Mouse (Mus musculus) gastrocnemius, postnatal 10 days (tissue): ENCODE measurements at regions not wholly inside any gene's neighbourhood (a gene's known extent, or its start where the extent isn't known, plus 50 kb on each side); places are given as distances from the start of the nearest gene placed in this dataset.

ENCODE experiments used
- DNase-seq: peaks from one replicate; pipeline ENCODE4 v3.0.0; 2021; ENCODE audit warnings: mixed read lengths

DNA sequence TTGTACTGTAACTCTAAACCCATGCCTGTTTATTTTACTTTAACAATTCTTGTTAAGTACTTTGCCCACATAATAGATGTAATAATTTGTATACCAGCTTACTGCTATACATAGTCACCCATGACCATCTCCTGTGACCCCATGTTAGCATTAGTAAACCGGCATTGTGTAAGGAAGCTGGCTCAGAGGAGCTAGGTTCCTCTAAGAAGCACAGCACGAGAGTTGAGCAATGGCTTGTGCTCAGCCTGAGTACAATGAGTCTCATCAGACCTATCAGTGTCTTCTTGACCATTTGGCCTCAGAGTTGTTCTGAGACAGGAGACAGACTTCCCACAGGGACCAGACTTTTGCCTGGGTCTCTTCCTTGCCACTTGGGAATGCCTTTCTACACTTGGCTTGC is 279.6 kb downstream of the Maf start:
- no peak for DNase-seq

DNA sequence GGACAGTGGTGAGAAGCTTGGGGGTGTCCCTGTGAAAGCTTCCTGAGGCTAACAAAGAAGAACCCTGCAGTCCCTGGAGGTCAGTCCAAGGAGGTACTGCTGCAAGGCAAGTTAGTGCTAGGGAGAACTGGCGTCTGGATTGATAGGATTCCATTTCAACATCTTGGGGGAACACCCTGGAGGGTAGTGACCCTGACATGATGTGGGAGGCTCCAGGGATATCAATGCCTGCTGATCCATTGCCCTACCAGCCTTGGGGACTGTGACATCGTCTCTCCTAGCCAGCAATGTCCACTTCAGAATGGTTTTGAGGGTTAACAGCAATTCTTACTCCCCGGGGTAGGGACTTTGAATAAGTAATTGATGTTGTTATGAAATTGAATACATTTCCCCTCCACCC is 280.1 kb downstream of the Maf start:
- DNase-seq, result no peak

DNA sequence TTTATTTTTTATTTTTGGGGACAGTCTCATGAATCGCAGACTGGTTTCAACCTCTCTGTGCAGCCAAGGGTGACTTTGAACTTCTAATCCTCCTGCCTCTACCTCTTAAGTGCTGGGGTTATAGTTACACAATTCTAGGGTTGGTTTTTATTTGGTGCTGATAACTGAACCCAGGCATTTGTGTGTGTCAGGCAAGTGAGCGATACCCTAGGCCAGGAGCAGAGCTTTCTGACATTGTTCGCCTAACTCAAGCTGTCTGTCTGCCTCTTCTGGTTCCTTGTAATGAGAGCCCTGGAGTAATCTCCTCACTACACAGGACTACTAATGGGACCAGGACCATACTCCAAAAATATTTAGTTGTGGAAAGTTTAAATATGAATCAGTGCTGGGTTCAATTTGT is 281.1 kb downstream of the Maf start:
- DNase-seq, result no peak

DNA sequence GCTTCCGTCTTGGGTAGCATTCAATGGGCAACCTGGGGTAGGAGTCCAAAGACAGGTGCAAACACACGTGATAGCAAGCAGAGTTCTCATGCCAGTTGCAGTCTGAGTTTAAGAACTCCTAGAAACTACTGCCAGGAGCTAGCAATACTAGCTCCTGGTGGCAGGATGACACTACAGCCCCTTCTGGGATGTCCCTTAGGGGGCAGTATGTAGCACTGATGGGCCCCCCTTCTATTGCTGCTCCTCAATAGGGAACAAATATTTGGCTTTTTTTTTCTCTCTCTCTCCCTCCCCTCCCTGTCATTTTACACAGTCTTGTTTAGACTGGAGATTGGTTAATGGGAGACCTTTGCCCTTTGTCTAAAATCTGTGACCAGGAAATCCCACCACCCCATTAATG is 282.2 kb downstream of the Maf start:
- DNase-seq, result no peak

DNA sequence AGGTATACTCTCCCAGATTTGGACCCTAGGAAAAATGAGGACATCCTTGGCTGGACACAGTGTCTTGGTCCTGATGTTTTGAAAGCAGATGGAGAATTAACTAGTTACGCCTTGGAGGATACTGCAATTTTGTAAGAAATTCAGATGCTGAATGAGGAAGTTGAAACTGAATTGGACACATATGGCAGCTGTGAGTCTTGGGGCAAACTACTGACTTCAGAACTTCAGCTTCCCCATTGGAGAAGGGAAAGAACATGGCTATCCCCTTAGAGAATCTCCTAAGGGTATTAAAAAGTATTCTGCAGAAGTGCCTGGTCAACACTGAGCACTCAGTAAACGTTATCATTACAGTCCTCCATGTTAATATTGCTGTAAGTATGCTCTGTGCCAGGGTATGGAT is 283.9 kb downstream of the Maf start:
- DNase-seq, result no peak

DNA sequence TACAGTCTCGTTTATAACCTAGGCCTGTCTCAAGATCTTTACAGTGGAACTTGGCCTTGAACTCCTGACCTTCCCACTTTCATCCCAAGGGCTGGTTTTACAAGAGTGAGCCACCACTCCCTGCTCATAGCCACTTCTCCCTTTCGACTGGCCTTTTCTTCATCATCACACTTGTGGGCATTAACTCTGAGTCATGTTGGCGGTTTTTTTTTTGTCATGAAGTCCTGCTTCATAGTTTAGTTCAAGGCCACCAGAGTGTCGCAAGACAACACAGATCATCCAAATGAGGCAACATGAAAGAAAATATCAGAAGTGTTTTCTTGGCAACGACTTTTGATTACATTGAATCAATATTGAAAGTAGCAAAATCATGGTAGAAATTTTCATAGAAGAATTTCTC is 284.5 kb downstream of the Maf start:
- DNase-seq, result no peak

DNA sequence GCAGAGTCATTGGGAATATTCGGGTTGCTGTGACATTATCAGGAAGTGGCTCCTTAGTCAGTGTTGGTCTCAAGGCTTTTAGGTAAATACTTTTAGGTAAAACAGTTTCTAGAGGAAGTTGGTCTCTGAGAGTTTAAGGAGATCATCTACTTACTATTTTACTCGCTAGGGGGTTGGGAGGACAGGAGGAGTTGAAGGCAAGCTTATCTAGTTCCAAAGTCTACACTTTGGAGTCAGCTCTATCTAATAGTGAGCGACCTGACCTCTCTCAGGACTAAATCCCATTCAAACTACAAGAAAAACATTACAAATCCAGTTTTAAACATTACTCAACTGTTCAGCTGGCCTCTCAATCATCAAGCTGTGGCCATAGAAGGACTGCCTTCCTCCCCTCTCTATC is 287.1 kb downstream of the Maf start:
- no peak for DNase-seq

DNA sequence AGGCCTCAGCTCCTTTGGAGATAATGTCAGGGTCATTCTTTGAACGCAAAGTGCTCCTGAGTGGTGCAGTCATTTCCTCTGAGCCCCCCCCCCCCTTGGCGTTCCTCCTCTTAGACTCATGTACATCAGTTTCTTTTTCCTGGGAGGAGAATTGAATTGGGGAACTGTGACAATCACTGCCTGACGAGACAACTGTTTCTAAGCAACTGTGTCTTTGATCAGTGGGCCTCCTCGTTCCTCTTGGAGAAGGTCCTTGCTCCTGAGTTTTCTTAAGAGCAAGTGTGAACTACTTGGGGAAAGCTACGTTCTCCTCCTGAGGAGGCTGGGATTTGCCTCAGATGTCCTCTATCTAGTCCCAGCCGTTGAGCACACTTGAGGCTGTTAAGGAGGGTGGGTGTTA is 287.5 kb downstream of the Maf start:
- no peak for DNase-seq

DNA sequence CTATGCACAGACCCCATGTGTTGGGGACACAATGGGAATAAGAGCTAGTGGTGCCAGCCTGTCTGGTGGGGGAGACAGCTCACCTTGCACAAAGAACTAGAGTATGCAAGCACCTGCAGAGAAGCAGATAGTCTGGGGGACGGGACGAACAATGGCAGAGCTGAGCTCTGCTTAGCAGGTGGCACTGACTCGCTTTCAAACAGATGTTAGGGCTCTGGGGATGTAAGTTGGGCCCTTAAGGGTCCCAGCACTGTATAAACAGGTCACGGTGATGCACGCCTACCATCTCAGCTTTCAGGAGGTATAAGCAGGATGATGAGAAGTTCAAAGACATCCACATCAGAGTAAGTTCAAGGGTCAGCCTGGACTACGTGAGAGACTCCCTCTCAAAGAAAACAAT is 289.5 kb downstream of the Maf start:
- DNase-seq, result no peak

DNA sequence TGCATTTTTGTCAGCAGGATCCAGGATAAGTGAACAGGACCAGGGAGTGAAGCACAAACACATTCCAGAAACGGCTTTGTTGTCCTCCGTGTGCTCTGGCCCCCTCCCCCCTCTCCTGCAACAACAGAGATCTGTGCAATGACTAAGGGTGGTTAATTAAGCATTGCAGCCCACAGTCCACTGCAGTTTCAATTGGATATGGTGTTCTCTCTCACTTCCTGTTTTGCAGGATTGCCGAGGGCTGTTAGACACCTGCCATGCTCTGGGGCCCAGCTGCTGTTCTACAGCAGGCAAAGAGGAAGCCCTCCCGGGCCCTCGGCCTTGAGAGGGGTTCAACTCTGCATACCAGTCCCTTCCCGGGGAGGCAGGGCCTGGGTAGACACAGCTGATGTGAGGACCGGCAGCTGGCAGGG is 293.5 kb downstream of the Maf start:
- DNase-seq, result peak; percentile 20

DNA sequence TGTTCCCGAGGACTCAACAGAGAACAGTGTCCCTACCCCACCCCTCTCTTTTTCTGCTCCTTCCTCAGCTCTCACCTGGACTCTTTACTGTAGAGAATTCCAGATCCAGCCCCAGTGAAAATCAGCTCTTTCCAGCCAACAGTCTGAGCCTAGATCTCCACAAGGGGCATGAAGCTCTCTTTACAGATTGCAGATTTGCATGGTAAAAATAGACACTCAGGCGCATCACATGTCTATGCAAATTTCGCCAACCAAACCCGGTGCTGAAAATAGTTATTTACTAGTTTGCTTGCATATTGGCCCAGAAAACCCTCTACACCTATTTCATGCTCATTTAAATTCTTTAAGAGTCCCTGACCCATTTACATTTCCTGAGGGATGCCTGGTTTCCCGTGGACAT is 295.8 kb downstream of the Maf start:
- no peak for DNase-seq

DNA sequence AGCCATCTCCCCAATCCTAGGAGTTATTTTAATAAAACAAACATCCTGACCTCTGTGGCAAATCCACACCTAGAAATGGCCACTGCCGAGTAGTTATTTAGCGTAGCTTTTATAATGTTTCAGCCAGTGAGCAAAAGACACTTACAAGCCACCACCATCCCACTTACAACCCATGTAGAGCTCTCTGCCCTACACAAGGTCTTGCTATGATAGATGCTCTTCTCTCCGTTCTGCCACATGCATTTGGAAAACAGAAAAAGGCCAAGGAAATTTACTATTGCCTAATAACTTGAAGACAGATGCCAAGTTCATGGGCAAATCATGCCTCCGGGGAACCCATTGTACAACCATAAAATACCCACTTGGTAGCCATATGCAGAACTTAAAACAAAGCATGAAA is 296.5 kb downstream of the Maf start:
- DNase-seq, result no peak

DNA sequence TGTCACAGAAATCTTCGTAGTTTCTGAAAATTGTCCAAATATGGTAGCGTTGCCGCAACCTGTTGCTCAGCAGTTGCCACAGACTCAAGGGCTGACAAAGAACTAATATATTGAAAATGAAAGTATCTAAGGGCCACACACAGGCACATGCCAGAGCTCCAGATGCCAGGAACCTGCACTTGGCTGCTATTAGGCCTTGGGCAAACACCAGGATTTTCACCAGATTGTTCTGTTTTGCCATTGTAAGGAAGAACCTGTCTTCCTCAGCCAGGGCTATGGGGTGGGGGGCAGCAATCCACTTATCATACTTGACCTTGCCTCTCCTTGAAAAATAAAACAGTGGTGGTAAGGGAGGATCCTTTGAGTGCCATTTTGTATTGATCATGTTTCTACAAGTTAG is 297.4 kb downstream of the Maf start:
- DNase-seq, result no peak

DNA sequence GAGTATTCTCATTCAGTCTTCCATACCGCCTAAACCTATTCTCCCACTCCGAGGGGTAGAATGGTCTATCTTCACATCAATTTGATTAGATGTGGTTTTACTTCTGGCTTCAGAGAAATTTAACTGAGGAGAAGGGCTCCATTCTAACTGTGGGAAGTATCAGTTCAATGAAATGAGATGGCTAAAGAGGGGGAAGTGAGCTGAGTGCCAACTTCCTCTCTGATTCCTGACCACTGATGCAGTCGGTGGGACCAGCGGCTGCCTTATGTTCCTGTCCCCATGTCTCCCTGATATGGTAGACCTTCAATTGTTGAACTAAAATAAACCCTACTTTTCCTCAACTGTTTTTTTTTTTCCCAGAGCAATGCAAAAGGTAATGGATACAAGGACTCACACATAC is 300.1 kb downstream of the Maf start:
- no peak for DNase-seq

DNA sequence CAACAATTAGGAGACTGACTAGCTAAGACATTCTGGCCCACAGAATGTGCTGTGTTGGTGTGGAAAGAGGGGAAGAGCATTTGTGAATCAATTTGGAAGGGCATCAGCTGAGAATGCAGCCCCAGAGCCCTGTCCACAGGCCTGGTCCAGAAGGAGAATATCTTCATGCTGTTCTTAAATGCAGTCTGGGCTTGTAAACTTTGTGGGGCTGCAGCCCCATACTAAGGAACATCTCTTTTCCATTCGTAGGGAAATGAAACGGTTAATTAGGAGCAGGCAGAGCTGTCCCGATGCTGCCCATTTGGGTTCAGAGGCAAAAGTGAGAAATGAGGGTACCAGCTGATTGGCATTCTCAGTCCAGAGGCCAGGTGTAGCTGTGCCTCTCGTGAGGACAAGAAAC is 304.0 kb downstream of the Maf start:
- DNase-seq, result no peak

DNA sequence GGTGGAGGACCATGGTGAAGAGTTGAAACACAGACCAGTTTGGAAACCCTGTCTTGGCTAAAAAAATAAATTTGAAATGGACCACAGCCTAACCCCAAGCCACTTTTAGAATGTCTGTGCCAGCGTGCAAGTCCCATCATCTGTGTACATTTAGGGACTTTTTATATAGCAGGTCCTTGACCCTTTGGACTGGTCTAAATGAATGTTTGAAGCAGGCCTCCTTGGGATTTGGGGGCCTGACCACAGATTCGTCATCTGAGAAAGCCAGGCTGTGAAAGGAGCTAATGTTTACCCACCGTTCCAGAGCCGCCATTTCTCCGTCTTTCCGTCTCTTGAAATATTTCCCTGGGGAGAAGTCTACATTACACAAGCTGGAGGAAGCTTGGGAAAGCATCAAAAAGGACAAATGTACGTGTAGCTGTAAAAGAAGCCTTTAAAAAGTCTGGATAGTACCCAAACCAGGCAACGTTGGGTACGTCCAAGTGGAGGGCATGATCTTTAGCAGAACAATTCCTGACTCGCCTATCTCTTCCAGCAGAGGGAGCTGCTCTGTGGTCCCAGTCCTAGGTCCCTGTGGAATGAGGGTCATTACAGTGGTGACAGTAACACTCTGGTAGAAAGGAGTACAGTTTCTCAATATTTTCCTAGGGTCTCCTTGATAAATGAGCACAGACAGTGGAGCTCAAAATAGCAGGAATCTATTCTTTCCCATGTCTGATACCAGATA is 305.0 kb downstream of the Maf start:
- peak; percentile 23 for DNase-seq
